Mouse (Mus musculus) heart, postnatal 0 days (tissue): ENCODE measurements around the gene Nps. TPM values are rescaled to one million over a fixed set of nuclear protein-coding genes. Genes with fewer than 3 reads are reported as not detected.

ENCODE experiments used
- ATAC-seq: fragments of 200-750 bp; cut with Nextera tagmentation; 2 replicates; pipeline ENCODE4 v1.8.0; 2017; ENCODE audit warnings: low read depth, moderate number of reproducible peaks, moderate library complexity; ENCODE audit not compliant: insufficient read depth
- DNase-seq: peaks from one replicate; pipeline ENCODE4 v3.0.0-alpha.2; 2016; ENCODE audit warnings: low spot score
- H3K27ac ChIP-seq: fragments of 300-500 bp; sonication (generic); 2 replicates; pipeline ENCODE4 v1.5.1; 2014; ENCODE audit warnings: low read depth, mild to moderate bottlenecking
- H3K27me3 ChIP-seq: fragments of 300-500 bp; sonication (generic); 2 replicates; pipeline ENCODE4 v1.6.1; 2014; ENCODE audit warnings: low read length, mixed read lengths; ENCODE audit not compliant: control insufficient read depth, insufficient read depth
- H3K36me3 ChIP-seq: fragments of 300-500 bp; sonication (generic); replicated peaks from 2 replicates; pipeline ENCODE4 v1.6.1; 2014; ENCODE audit warnings: low read length, mixed read lengths; ENCODE audit not compliant: control insufficient read depth, insufficient read depth
- H3K4me1 ChIP-seq: fragments of 300-500 bp; sonication (generic); 2 replicates; pipeline ENCODE4 v1.6.1; 2014; ENCODE audit warnings: antibody characterized with exemption; ENCODE audit not compliant: control insufficient read depth, insufficient read depth
- H3K4me2 ChIP-seq: fragments of 300-500 bp; sonication (generic); 2 replicates; pipeline ENCODE4 v1.6.1; 2014; ENCODE audit warnings: low read depth, mild to moderate bottlenecking, low read length, moderate library complexity
- H3K4me3 ChIP-seq: fragments of 300-500 bp; sonication (generic); 2 replicates; pipeline ENCODE4 v1.5.1; 2014; ENCODE audit warnings: low read depth, low read length
- H3K9ac ChIP-seq: fragments of 300-500 bp; sonication (generic); replicated peaks from 2 replicates; pipeline ENCODE4 v1.6.1; 2014; ENCODE audit warnings: low read depth, low read length, mixed read lengths
- H3K9me3 ChIP-seq: fragments of 300-500 bp; sonication (generic); replicated peaks from 2 replicates; pipeline ENCODE4 v1.6.1; 2016; ENCODE audit warnings: low read length; ENCODE audit not compliant: control insufficient read depth
- CTCF ChIP-seq: IDR thresholded peaks from 2 replicates; pipeline ENCODE4 v1.5.1; 2016; ENCODE audit warnings: antibody characterized with exemption, control low read depth, low read depth
- EP300 ChIP-seq: IDR thresholded peaks from 2 replicates; pipeline ENCODE4 v1.6.1; 2016; ENCODE audit warnings: antibody characterized with exemption, low read depth
- WGBS: fragments of 180-500 bp; shearing (Covaris S2); extraction: QIAGEN DNeasy Blood & Tissue Kit; methylation state at CpG from one replicate; pipeline ENCODE4 v1.1.7; 2014; 5-methylcytosine and 5-hydroxymethylcytosine counted together
- polyA plus RNA-seq: library from polyadenylated mRNA; unstranded; fragments of >200 nt; fragmentation: Nextera tagmentation; extraction: Ambion mirVana; gene quantifications from 2 replicates; pipeline ENCODE4 v1.2.1, GENCODE M21; 2015
- total RNA-seq: library from RNA; depleted of rRNA; stranded (reverse); fragments of >200 nt; gene quantifications from 2 replicates; pipeline ENCODE4 v1.2.3, GENCODE M21; 2014; ENCODE audit warnings: low replicate concordance

The Nps gene
- total and polyA plus RNA-seq, 2 experiments from 2014 or later = 0.14 TPM; not detected in 1

GRCm38 (mm10) chr7:135244171-135244880 is 14.2 kb upstream of the Nps start:
- no peak for DNase-seq
- Histone ChIP-seq H3K4me2 (no peak overlapping the region), H3K27ac (no peak overlapping the region), H3K4me1 (no peaks in the 10 kb centered on the region), H3K36me3 (no peaks in the 10 kb centered on the region), H3K9me3 (no peaks in the 10 kb centered on the region), H3K27me3 (no peaks in the 10 kb centered on the region), H3K4me3 (no peak overlapping the region), H3K9ac (no peak overlapping the region)
- WGBS = 72% methylated on average over 9 of the region's 9 CpGs
- TF ChIP-seq CTCF (no peak), EP300 (no peak)
- ATAC-seq = no peak

GRCm38 (mm10) chr7:135246386-135246785 is 12.1 kb upstream of the Nps start:
- H3K36me3 ChIP-seq = no peaks in the 10 kb centered on the region
- no peaks in the 10 kb centered on the region for H3K9me3 ChIP-seq
- no peak overlapping the region for H3K4me2 ChIP-seq
- no peaks in the 10 kb centered on the region for H3K27me3 ChIP-seq
- 77% methylated on average over 5 of the region's 5 CpGs for WGBS
- no peaks in the 10 kb centered on the region for H3K4me1 ChIP-seq
- H3K4me3 ChIP-seq = no peak overlapping the region
- no peak for ATAC-seq
- TF ChIP-seq CTCF (no peak), EP300 (no peak)
- DNase-seq = no peak
- H3K27ac ChIP-seq = no peak overlapping the region
- no peak overlapping the region for H3K9ac ChIP-seq

GRCm38 (mm10) chr7:135253249-135253648 is 5.3 kb upstream of the Nps start:
- no peak overlapping the region for H3K27ac ChIP-seq
- WGBS = 90% methylated on average over 2 of the region's 2 CpGs
- no peaks in the 10 kb centered on the region; the same call in 1 of the 2 replicates for H3K9me3 ChIP-seq
- TF ChIP-seq EP300 (no peak), CTCF (no peak)
- no peak overlapping the region for H3K4me2 ChIP-seq
- no peaks in the 10 kb centered on the region for H3K27me3 ChIP-seq
- H3K4me3 ChIP-seq = no peak overlapping the region
- no peaks in the 10 kb centered on the region for H3K4me1 ChIP-seq
- H3K36me3 ChIP-seq = no peaks in the 10 kb centered on the region
- no peak overlapping the region for H3K9ac ChIP-seq
- DNase-seq (no peak), ATAC-seq (no peak)

GRCm38 (mm10) chr7:135254423-135254822 is 4.1 kb upstream of the Nps start:
- no peaks in the 10 kb centered on the region for H3K27me3 ChIP-seq
- no peaks in the 10 kb centered on the region; the same call in 1 of the 2 replicates for H3K9me3 ChIP-seq
- H3K9ac ChIP-seq = no peak overlapping the region
- TF ChIP-seq CTCF (no peak), EP300 (no peak)
- ATAC-seq = no peak
- H3K4me1 ChIP-seq = no peaks in the 10 kb centered on the region
- WGBS = 78% methylated on average over 2 of the region's 2 CpGs
- no peak overlapping the region for H3K4me2 ChIP-seq
- H3K4me3 ChIP-seq = no peak overlapping the region
- DNase-seq = no peak
- H3K36me3 ChIP-seq = no peaks in the 10 kb centered on the region
- no peak overlapping the region for H3K27ac ChIP-seq

- no peak for DNase-seq
- TF ChIP-seq CTCF = no peak
- no peak for TF ChIP-seq EP300
- no peak overlapping the region for H3K4me2 ChIP-seq
- no peak overlapping the region for H3K4me3 ChIP-seq
- no peaks in the 10 kb centered on the region for H3K4me1 ChIP-seq
- H3K9me3 ChIP-seq = no peaks in the 10 kb centered on the region
- H3K9ac ChIP-seq = no peak overlapping the region
- ATAC-seq = no peak
- H3K27me3 ChIP-seq = no peaks in the 10 kb centered on the region
- H3K36me3 ChIP-seq = no peaks in the 10 kb centered on the region
- H3K27ac ChIP-seq = no peak overlapping the region
- WGBS = 64% methylated on average over 5 of the region's 5 CpGs
Measured at GRCm38 (mm10) chr7:135271011-135271410, 12.5 kb downstream of the Nps start.

GRCm38 (mm10) chr7:135283212-135283611 is 24.7 kb downstream of the Nps start:
- H3K9me3 ChIP-seq = no peaks in the 10 kb centered on the region
- TF ChIP-seq CTCF (no peak), EP300 (no peak)
- no peaks in the 10 kb centered on the region for H3K4me1 ChIP-seq
- H3K4me3 ChIP-seq = no peak overlapping the region
- ATAC-seq = no peak
- H3K27me3 ChIP-seq = no peaks in the 10 kb centered on the region
- H3K4me2 ChIP-seq = no peak overlapping the region
- DNase-seq = no peak
- H3K9ac ChIP-seq = no peak overlapping the region
- H3K36me3 ChIP-seq = no peaks in the 10 kb centered on the region
- 84% methylated on average over 3 of the region's 3 CpGs for WGBS
- no peak overlapping the region for H3K27ac ChIP-seq
